Mouse (Mus musculus) embryonic fibroblast, embryonic 13.5 days (primary cell): ENCODE measurements around the gene Evpl.

ENCODE experiments used
- CTCF ChIP-seq: IDR thresholded peaks from 2 replicates; pipeline ENCODE4 v1.5.1; 2011; ENCODE audit warnings: mild to moderate bottlenecking, control low read depth, low read length, moderate library complexity, borderline replicate concordance; ENCODE audit not compliant: insufficient read depth
- POLR2A ChIP-seq: IDR thresholded peaks from 2 replicates; pipeline ENCODE4 v1.6.1; 2011; ENCODE audit warnings: low read depth, mild to moderate bottlenecking, control low read depth, low read length, moderate library complexity

- TF ChIP-seq CTCF (no peak), POLR2A (no peak)
Measured at GRCm38 (mm10) chr11:116232427-116232826, 5.5 kb downstream of the Evpl start.
